Mouse (Mus musculus) gastrocnemius, adult 2 months (tissue): ENCODE measurements around the gene Camta1. TPM values are rescaled to one million over a fixed set of nuclear protein-coding genes. Genes with fewer than 3 reads are reported as not detected.
A peak's percentile ranks its signal among the peaks of the same experiment; 100 is the strongest.

Experiments
- DNase-seq: peaks from one replicate; pipeline ENCODE4 v3.0.0; 2022
- H3K27ac ChIP-seq: fragments of 200-600 bp; 2 replicates; pipeline ENCODE4 v1.8.1; 2022; ENCODE audit warnings: mild to moderate bottlenecking
- H3K4me3 ChIP-seq: fragments of 200-600 bp; 2 replicates; pipeline ENCODE4 v1.8.1; 2022; ENCODE audit warnings: mild to moderate bottlenecking, moderate library complexity
- CTCF ChIP-seq: fragments of 200-600 bp; IDR thresholded peaks from 2 replicates; pipeline ENCODE4 v1.8.1; 2022; ENCODE audit warnings: antibody characterized with exemption, mild to moderate bottlenecking, moderate library complexity
- intact Hi-C: fragments of 180-260 bp; cut with DNase I; formaldehyde crosslinking; loops from one replicate; pipeline ENCODE4 v1.15.1; 2025
- total RNA-seq, 2 experiments: library from RNA; stranded (reverse); gene quantifications; 2 replicates each; pipeline ENCODE4 v1.2.3; 2021

Camta1 gene
- total RNA-seq, 2 experiments from 2014 or later = 95.9 to 126 TPM

GRCm38 (mm10) chr4:151666411-151666901 is 195.2 kb downstream of the Camta1 start:
- TF ChIP-seq CTCF = no peak
- DNase-seq = peak; percentile 87
- intact Hi-C loops = loop anchor here (10.0 kb wide), 1 partner anchor 88 kb away; no protein-coding TSS in a partner anchor
- Histone ChIP-seq H3K27ac (peak overlapping the region; percentile 78), H3K4me3 (peak overlapping the region; percentile 36)

GRCm38 (mm10) chr4:151661486-151661885 is 200.2 kb downstream of the Camta1 start:
- intact Hi-C loops = loop anchor here (10.0 kb wide), 1 partner anchor 93 kb away; no protein-coding TSS in a partner anchor
- H3K4me3 ChIP-seq = no peak overlapping the region
- no peak for DNase-seq
- no peak for TF ChIP-seq CTCF
- H3K27ac ChIP-seq = peak overlapping the region; percentile 57; the same call in 1 of the 2 replicates

- Histone ChIP-seq H3K27ac (no peak overlapping the region), H3K4me3 (no peak overlapping the region)
- intact Hi-C loops = no loop called here
- TF ChIP-seq CTCF = no peak
- no peak for DNase-seq
Measured at GRCm38 (mm10) chr4:151656427-151656826, 205.2 kb downstream of the Camta1 start.

GRCm38 (mm10) chr4:151655637-151656385 is 205.9 kb downstream of the Camta1 start:
- TF ChIP-seq CTCF = no peak
- intact Hi-C loops = no loop called here
- no peak for DNase-seq
- no peak overlapping the region for H3K4me3 ChIP-seq
- H3K27ac ChIP-seq = no peak overlapping the region

- DNase-seq = no peak
- no peak for TF ChIP-seq CTCF
- intact Hi-C loops = no loop called here
- H3K27ac ChIP-seq = no peak overlapping the region
- no peak overlapping the region for H3K4me3 ChIP-seq
Measured at GRCm38 (mm10) chr4:151655227-151655626, 206.4 kb downstream of the Camta1 start.

- DNase-seq = no peak
- H3K4me3 ChIP-seq = no peak overlapping the region
- TF ChIP-seq CTCF = no peak
- intact Hi-C loops = loop anchor here (10.0 kb wide), 1 partner anchor 488 kb away; no protein-coding TSS in a partner anchor
- no peak overlapping the region for H3K27ac ChIP-seq
Measured at GRCm38 (mm10) chr4:151642418-151642817, 219.3 kb downstream of the Camta1 start.

GRCm38 (mm10) chr4:151640971-151641370 is 220.7 kb downstream of the Camta1 start:
- H3K27ac ChIP-seq = no peak overlapping the region
- no peak overlapping the region for H3K4me3 ChIP-seq
- DNase-seq = no peak
- TF ChIP-seq CTCF = no peak
- intact Hi-C loops = loop anchor here (10.0 kb wide), 1 partner anchor 486 kb away; no protein-coding TSS in a partner anchor

- peak; percentile 61 for TF ChIP-seq CTCF
- DNase-seq = no peak
- intact Hi-C loops = loop anchor here (2.0 kb wide), 1 partner anchor 46 kb away; no protein-coding TSS in a partner anchor
- Histone ChIP-seq H3K27ac (no peak overlapping the region), H3K4me3 (no peak overlapping the region)
Measured at GRCm38 (mm10) chr4:151638941-151639340, 222.7 kb downstream of the Camta1 start.

- intact Hi-C loops = no loop called here
- no peak overlapping the region for H3K27ac ChIP-seq
- no peak for DNase-seq
- no peak overlapping the region for H3K4me3 ChIP-seq
- no peak for TF ChIP-seq CTCF
Measured at GRCm38 (mm10) chr4:151637348-151637747, 224.3 kb downstream of the Camta1 start.

- intact Hi-C loops = no loop called here
- Histone ChIP-seq H3K4me3 (no peak overlapping the region), H3K27ac (no peak overlapping the region)
- no peak for TF ChIP-seq CTCF
- DNase-seq = peak; percentile 46
Measured at GRCm38 (mm10) chr4:151634771-151635170, 226.9 kb downstream of the Camta1 start.

GRCm38 (mm10) chr4:151633795-151634194 is 227.9 kb downstream of the Camta1 start:
- intact Hi-C loops = no loop called here
- Histone ChIP-seq H3K27ac (no peak overlapping the region), H3K4me3 (no peak overlapping the region)
- no peak for TF ChIP-seq CTCF
- DNase-seq = no peak

GRCm38 (mm10) chr4:151632321-151632720 is 229.4 kb downstream of the Camta1 start:
- DNase-seq = no peak
- intact Hi-C loops = no loop called here
- Histone ChIP-seq H3K4me3 (no peak overlapping the region), H3K27ac (peak overlapping the region; percentile 49; the same call in 1 of the 2 replicates)
- TF ChIP-seq CTCF = no peak

- Histone ChIP-seq H3K4me3 (no peak overlapping the region), H3K27ac (no peak overlapping the region)
- intact Hi-C loops = no loop called here
- DNase-seq = no peak
- TF ChIP-seq CTCF = no peak
Measured at GRCm38 (mm10) chr4:151630664-151631063, 231.0 kb downstream of the Camta1 start.
